Mouse (Mus musculus): ENCODE results near the gene Eno3.

Gene Eno3

DNA sequence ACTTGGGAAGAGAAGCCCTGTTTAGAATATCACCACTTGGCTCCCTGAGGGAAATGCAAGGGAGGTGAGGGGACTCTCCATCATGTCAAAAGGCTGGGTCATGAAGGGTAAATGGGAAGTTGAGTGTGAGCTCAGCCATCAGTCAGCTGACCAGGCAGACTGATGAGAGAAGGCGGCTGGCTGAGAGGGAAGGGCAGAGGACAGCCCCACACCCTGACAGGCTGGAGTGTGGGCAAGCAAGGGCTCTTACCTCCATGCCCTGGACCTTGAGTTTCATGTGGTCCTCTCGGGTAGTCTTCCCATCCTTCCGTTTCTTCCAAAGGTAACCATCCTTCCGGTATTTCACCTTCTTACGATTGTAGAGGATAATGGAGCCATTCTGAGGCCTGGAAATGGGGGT is 26.6 kb downstream of the Eno3 start:
- DNase-seq: no peak

DNA sequence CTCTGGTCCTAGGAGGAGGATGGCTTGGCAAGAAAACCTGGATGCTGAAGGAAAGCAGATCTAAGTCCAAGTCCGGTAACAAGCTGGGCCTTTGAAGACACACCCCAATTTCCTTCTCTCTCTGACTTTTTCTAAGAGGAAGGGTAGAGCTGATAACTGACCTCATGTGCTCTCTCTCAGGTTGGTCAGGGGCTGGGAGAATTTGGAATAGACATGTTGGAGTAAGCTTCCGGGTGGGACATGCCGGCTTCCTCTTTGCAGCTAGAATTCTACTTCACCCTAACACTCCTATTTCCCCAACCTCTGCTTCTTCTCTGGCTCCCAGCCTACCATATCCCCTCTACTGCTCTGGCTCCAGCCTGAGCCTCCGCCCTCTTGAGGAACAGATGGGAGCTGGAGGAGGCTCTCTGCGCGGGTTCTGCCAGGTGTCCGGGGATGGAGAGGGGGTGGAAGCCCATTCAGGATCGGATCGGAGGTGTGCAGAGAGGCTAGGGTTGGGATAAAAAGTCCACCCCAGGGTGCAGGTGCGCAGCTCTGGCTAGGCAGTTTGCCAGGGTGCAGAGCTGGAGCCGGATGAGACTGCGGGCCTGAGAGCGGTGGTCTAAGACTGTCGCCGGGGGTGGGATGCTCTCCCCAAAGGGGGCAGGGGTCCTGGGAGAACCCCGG is 30.0 kb downstream of the Eno3 start:
- DNase-seq: no peak

DNA sequence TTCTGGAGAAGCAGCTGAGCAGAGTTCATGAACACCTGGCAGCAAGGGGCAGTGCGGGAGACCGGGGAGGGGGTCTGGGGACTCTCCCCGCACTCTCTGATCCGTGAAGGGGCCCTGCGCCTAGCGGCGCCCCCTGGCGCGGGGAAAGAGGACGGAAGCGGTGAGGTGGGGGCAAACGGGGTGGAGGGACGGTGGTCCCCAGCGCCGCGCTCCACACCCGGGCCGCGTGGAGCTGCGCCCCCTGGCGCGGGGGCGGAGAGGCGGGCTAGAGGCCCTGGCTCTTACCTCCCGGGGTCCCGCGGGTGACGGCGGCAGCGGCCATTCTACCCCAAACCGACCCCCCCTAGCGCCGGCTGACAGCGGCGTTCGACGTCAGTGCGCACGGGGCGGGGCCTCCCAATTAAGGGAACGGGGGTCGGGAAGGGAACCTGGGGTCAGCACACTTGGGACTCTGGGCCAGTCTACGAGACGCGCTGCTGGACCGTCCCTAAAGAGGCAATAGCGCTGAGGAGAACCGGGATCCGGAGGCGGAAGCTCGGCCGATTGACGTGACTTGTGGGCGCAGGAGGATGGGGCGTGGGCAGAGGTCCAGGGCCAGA is 30.7 kb downstream of the Eno3 start, which contains the start of gene Camta2:
Gene Camta2, minus strand, starts transcription at position 505 of the 599 bp plus-strand sequence.
- DNase-seq: peak; percentile 90

DNA sequence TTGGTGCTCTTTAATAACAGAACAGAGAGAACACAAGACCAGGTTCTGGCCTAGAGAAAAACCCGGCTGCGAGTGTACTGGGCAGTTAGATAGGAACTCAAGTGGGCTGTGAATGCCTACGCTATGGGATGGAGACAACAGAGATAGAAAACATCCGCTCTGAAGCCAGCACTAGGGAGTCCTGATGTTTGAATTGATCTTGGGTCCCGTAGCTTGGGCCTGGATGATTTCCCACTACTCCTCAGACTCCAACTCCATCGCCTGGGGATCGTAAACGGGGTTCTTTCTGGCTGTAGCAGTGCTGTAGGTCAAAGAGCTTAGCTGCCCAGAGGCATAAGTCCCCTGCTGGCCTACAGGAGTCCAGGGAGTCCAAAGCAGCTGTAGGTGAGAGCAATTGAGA is 31.4 kb downstream of the Eno3 start:
- no peak for DNase-seq

DNA sequence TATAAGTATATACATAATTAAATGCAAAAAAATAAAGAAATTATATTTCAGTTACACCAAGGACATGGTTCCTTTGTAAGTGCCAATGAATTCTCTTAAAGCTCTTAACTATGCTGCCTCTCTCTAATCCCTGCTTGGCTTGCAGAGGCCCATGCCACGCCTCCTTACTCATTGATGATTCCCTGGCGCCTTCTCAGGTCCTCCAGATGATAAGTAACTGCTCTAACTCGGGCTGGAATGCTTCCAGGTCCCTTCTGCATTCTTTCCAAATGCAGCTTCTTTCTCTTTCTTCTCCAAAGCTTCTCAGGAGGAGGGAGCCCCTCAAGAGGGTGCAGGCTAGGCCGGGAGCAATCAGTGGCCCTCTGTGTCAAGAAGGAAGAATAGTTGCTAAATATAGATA is 32.6 kb downstream of the Eno3 start:
- DNase-seq: no peak

DNA sequence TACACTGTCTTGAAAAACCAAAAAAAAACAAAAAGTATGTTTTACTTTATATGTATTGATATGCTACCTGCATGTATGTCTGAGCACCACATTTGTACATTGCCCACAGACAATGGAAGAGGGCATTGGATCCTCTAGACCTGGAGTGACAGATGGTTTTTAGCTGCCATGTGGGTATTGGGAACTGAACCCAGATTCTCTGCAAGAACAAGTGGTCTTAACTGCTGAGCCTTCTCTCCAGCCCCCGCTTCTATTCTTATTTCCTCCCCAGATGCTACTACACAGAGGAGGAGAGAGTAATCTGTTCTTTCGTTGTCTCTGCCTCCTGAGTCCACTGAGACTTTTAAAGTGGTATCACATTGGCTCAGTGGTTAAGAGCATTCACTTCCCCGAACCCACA is 36.5 kb downstream of the Eno3 start:
- no peak for DNase-seq

DNA sequence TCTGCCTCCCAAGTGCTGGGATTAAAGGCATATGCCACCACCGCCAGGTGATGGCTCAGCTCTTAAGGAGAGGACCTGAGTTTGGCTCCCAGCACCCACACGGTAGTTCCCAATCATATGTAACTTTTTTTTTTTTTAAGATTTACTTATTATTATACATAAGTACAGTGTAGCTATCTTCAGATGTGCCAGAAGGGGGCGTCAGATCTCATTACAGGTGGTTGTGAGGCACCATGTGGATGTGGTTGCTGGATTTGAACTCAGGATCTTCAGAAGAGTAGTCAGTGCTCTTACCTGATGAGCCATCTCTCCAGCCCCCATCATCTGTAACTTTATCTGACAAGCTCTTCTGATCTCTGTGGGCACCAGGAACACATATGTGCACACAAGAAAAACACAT is 40.4 kb downstream of the Eno3 start:
- DNase-seq: no peak

DNA sequence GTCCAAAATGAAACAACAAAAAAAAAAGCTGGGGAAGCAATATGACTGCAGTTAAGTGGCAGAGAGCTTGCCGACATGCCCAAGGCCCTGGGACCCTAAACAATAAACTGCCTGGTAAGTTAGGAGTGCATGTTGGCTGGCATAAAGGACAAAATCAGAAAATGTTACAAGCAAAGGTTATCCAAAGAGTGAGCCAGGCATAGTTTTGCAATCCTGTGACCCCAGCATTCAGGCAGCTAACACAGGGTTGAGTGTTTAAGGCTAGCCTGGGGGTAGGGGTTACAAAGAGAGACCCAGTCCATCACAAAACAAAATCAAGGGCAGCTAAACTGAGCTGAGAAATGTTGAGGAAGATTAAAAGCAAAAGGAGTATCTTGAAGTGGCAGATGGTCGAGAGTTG is 42.0 kb downstream of the Eno3 start:
- no peak for DNase-seq

DNA sequence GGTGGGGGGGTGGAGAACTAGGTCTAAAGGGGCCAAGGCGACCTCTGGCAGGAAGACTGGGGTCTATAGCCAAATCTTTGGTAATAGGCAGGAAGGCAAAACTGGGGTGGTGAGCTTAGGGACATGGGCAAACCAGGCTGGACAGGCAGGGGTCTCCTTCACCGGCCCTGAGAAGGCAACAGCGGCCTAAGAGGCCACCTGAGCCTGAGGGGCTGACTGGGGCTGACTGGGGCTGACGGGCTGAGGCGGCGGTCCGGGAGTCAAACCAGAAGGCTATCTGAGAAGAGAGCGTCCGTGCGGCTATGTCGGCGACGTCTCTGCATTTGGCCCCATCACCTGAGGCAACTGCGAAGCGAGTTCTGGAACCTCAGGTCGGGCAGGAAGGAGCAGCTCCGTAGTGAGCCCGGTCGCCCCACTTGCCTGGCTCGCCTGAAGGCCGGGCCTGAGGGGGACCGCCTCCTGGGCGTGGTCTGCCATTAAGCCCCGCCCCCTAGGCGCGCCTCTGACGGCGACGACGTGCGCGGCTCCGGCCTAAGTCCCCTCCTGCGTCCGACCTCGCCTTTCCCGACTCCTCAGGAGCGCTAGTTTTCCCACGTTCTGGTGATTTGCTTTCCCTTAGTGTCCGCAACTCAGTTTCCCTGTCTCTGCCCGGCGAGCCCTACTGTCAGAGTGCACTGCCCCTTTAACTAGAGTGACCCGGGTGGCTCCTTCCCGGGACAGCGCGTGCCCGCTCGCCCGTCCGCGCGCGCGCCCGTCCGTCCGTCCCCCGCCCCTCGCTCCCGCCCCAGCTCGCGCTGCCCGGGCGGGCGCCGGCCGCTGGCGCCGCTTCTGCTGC is 42.9 kb downstream of the Eno3 start, which contains the start of the genes Inca1 and Kif1c:
Gene Inca1, minus strand, starts transcription at position 434 of the 835 bp plus-strand sequence.
Gene Kif1c, plus strand, starts transcription at position 827 of the 835 bp plus-strand sequence.
- peak; percentile 98 for DNase-seq

DNA sequence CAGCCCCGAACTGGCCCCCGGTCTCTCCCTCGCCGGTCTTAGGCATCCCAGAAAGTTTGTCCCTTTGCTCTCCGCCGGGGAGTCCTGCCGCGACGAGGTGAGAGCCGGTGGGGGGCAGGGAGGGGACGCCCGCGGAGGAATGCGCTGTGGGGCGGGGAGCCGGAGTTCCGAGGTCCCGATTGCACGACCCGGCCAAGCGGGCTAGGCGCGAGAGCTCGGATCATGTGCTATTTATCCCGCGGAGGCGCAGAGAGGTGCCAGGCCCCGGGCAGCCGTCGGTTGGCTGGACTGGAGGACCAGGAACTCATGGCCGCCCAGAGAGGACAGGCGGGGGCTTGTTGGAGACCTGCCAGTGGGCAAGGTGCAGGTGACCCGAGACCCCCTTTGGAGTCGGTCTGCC is 43.6 kb downstream of the Eno3 start:
- DNase-seq: peak; percentile 70

DNA sequence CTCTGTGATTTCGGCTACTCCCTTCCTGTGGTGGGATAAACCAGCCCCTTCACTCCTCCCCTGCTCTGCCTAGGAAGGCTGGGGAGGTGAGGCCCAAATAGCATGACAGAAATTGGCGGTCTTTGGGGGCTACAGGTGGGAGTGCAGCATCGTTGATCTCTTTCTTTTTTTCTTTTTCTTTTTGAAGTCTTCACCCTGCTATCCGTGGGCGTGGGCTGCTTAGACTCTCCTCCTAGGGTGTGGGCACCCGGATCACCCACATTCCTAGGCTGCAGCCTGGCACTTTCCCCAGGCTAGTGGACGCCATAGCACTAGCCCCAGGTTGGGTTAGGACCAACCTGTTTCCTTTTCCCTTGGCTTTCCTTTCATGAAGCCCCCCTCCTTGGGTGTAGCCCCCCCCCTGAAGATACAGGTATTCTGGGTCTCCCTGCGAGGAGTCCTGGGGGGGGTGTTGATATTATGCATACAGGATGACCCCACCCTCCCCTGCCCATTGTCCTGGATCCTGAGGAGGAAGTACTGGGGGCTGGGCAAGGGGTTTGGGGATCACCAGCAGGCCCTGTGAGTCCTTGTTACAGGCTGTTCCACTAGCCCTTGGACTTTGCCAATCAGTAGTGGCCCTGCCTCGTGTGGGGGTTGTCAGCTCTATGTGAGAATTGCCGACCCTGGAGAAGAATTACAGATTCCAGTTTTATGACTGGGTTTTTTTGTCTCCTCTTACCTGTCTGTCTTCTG is 44.4 kb downstream of the Eno3 start:
- DNase-seq: no peak

DNA sequence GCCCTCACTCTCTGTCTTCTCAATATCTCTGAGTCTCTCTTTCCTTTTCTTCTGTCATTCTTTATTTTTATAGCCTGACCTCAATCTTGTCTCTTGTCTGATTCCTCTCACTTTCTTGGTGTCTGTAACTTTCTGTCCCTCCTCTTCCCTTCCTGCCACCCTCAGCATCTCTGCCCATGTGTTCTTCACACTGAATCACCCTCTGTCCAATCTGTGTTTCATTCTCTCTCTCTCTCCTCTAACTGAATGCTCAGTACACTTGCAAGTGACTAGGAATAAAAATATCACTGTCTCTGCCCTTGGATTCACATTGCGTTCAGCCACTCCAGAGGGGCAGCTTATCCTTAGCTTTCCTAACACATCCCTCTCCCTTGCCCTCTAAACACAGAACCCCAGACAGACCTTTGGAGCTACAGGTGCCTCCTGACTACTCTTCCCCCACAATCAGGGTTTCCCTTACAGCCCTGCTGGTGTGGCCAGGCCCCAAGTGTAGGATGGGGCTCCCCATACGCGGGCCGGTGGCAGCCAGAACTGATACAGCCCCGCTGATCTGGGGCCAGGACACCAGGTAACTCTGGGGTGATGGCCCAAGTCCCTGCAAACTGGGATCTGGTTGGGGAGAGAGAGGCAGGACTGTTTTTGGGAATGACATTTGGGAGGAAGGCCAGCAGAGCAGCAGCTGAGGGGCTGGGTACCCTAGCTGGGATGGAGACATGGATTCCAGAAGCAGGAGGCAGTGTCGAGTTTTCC is 45.2 kb downstream of the Eno3 start:
- DNase-seq: no peak

DNA sequence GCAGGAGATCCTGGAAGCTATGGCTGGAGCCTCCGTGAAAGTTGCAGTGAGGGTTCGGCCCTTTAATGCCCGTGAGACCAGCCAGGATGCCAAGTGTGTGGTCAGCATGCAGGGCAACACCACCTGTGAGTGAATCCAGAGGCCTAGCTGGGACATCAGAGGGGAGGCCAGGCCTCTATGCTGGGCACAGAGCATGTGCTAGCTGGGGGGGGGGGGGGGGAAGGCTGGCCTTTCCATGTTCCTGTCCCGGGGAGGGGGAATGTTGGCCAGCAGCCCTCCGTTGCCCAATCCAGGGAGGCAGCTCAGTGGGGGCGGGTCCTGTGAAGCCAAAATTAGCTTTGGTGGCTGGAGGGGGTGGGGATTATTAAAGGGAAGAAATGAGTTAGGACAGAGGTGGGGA is 45.8 kb downstream of the Eno3 start:
- DNase-seq: no peak

DNA sequence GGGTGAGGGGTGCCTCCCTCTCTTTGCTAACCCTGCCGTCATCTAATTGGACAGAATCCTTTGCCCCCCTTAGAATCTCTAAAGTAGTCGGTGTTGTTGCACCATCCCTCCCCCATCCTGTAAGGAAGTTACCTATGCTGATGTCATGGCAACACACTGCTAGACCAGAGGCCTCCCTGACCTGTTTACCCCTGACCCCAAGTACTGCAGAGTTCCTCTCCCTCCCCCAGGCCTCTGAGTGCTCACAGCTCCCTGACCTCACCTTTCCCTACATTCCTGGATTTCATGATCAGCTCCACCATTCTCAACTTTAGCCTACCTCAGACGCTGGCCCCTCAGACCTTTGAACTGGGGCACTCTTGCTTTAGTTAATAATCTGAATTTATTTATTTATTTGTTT is 49.1 kb downstream of the Eno3 start:
- no peak for DNase-seq

DNA sequence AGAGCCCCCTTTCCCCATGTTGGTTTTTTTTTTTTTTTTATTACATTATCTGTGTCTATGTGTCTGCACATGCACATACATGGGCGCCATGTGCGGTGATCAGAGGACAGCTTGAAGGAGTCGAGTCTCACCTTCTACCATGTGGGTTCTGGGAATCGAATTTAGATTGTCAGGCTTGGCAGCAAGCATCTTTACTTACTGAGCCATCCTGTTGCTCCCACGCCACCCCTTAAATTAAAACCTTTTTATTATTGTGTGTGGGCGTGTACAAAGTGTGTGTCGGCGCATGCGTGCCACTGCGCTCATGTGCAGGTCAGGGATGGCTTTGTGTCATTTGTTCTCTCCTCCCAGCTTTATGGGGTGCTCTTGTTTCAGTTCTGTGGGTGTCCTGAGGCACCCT is 54.0 kb downstream of the Eno3 start:
- no peak for DNase-seq

Measured in thymus, postnatal 14 days (tissue).